Mouse (Mus musculus): ENCODE data around the gene Cpb2. TPM values are rescaled to one million over a fixed set of nuclear protein-coding genes. Genes with fewer than 3 reads are reported as not detected.

The Cpb2 gene
- polyA plus RNA-seq, 1 experiment from 2014 or later: not detected

DNA sequence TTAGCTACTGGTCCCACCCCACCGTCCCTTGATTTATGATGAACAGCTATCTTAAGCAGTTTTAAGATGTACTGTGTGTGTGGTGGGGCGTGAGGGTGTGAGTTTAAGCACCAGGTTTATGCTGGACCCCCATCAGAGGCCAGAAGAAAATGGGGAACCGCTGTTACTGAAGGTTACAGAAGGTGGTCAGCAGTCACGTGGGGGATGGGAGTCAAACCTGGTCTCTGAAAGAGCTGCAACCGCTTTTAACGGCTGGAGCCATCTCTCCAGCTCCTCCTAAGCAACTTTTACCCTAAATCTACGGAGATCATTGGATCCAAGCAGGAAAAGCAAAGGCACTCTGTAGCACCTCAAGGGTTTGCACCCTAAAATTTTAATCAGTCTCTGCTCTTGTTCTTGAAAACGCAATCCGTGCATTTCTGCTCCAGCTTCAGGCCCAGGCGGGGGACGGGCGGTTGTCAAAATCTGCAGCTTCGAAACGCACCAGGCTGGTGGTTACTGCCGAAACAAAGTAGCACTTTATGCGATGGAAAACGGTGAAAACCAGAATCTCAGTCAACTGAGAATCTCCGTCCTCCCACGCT is 41.6 kb downstream of the Cpb2 start:
- H3K4me3 ChIP-seq (replicated peaks; ENCODE audit: low read length): peak overlapping the region; percentile 98
- no peaks in the 10 kb centered on the region for H3K9me3 ChIP-seq (ENCODE audit: control insufficient read depth, low read length)
- 4% methylated on average over 19 of the region's 19 CpGs for WGBS
- peak overlapping the region; percentile 86 for H3K27ac ChIP-seq (ENCODE audit: low read length)
- H3K4me1 ChIP-seq (replicated peaks; ENCODE audit: control insufficient read depth, insufficient read depth, low read length): peaks cover 25% of the 10 kb centered on the region
- H3K4me2 ChIP-seq (ENCODE audit: low read length): peak overlapping the region; percentile 63
- no peaks in the 10 kb centered on the region for H3K27me3 ChIP-seq (replicated peaks; ENCODE audit: control insufficient read depth, insufficient read depth, low read length)
- peak; percentile 52 for ATAC-seq
- H3K36me3 ChIP-seq (ENCODE audit: control insufficient read depth, insufficient read depth): no peaks in the 10 kb centered on the region
- peak overlapping the region; percentile 86 for H3K9ac ChIP-seq (replicated peaks; ENCODE audit: low read depth, low read length)

GRCm38 (mm10) chr14:75284193-75284915 is 42.3 kb downstream of the Cpb2 start, which contains the start of gene Zc3h13:
TSS of gene Zc3h13 (plus strand) at chr14:75284373.
- under 1% methylated on average over 61 of the region's 61 CpGs for WGBS
- Histone ChIP-seq H3K9me3 (ENCODE audit: control insufficient read depth, low read length) (no peaks in the 10 kb centered on the region), H3K9ac (replicated peaks; ENCODE audit: low read depth, low read length) (peak within 1 kb of the TSS; percentile 86), H3K4me3 (replicated peaks; ENCODE audit: low read length) (peak within 1 kb of the TSS; percentile 98), H3K36me3 (ENCODE audit: control insufficient read depth, insufficient read depth) (no peaks in the 10 kb centered on the region), H3K4me2 (ENCODE audit: low read length) (peak within 1 kb of the TSS; percentile 96), H3K27me3 (replicated peaks; ENCODE audit: control insufficient read depth, insufficient read depth, low read length) (no peaks in the 10 kb centered on the region), H3K4me1 (replicated peaks; ENCODE audit: control insufficient read depth, insufficient read depth, low read length) (peaks cover 24% of the 10 kb centered on the region), H3K27ac (ENCODE audit: low read length) (peak within 1 kb of the TSS; percentile 86)
- ATAC-seq: peak; percentile 97

- H3K36me3 ChIP-seq (ENCODE audit: control insufficient read depth, insufficient read depth): no peaks in the 10 kb centered on the region
- no peaks in the 10 kb centered on the region for H3K9me3 ChIP-seq (ENCODE audit: control insufficient read depth, low read length)
- 97% methylated on average over 1 of the region's 1 CpGs for WGBS
- ATAC-seq: no peak
- H3K4me3 ChIP-seq (replicated peaks; ENCODE audit: low read length): no peak overlapping the region
- H3K27me3 ChIP-seq (replicated peaks; ENCODE audit: control insufficient read depth, insufficient read depth, low read length): no peaks in the 10 kb centered on the region
- H3K9ac ChIP-seq (replicated peaks; ENCODE audit: low read depth, low read length): no peak overlapping the region
- H3K4me2 ChIP-seq (ENCODE audit: low read length): no peak overlapping the region
- peaks cover 2% of the 10 kb centered on the region; the same call in 1 of the 2 replicates for H3K4me1 ChIP-seq (replicated peaks; ENCODE audit: control insufficient read depth, insufficient read depth, low read length)
- no peak overlapping the region for H3K27ac ChIP-seq (ENCODE audit: low read length)
These were observed 59.0 kb downstream of the Cpb2 start for GRCm38 (mm10) chr14:75301081-75301480.

DNA sequence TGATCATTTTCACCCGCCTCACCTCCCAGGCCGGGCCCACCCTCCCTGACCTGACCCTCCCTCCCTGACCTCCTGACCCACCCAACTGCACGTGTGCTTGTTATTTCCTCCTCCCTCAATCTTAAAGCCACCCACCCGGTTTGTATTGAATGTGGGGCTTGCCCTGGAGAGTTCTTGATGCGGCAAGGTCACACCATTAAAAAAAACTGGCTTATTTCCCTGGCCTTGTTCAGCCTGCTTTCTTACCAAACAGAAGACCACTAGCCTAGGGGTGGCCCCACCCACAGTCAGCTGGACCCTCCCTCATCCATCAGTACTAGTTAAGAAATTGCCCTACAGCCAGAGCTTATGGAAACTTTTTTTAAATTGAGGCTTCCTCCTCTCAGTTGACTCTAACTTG is 61.7 kb downstream of the Cpb2 start:
- Histone ChIP-seq H3K9me3 (ENCODE audit: control insufficient read depth, low read length) (no peaks in the 10 kb centered on the region), H3K4me3 (replicated peaks; ENCODE audit: low read length) (no peak overlapping the region), H3K36me3 (ENCODE audit: control insufficient read depth, insufficient read depth) (no peaks in the 10 kb centered on the region), H3K9ac (replicated peaks; ENCODE audit: low read depth, low read length) (no peak overlapping the region), H3K27me3 (replicated peaks; ENCODE audit: control insufficient read depth, insufficient read depth, low read length) (no peaks in the 10 kb centered on the region), H3K4me2 (ENCODE audit: low read length) (no peak overlapping the region), H3K27ac (ENCODE audit: low read length) (no peak overlapping the region), H3K4me1 (replicated peaks; ENCODE audit: control insufficient read depth, insufficient read depth, low read length) (peaks cover 4% of the 10 kb centered on the region; the same call in 1 of the 2 replicates)
- ATAC-seq: no peak
- WGBS: 47% methylated on average over 5 of the region's 5 CpGs

- 0 out of 2 replicates have a peak, but pooled peaks cover 2% of the 10 kb centered on the region for H3K4me1 ChIP-seq (replicated peaks; ENCODE audit: control insufficient read depth, insufficient read depth, low read length)
- no peaks in the 10 kb centered on the region for H3K27me3 ChIP-seq (replicated peaks; ENCODE audit: control insufficient read depth, insufficient read depth, low read length)
- H3K4me3 ChIP-seq (replicated peaks; ENCODE audit: low read length): no peak overlapping the region
- no peaks in the 10 kb centered on the region for H3K9me3 ChIP-seq (ENCODE audit: control insufficient read depth, low read length)
- no peak for ATAC-seq
- no peak overlapping the region for H3K4me2 ChIP-seq (ENCODE audit: low read length)
- H3K9ac ChIP-seq (replicated peaks; ENCODE audit: low read depth, low read length): no peak overlapping the region
- no peaks in the 10 kb centered on the region for H3K36me3 ChIP-seq (ENCODE audit: control insufficient read depth, insufficient read depth)
- H3K27ac ChIP-seq (ENCODE audit: low read length): no peak overlapping the region
These were observed 65.8 kb downstream of the Cpb2 start for GRCm38 (mm10) chr14:75307855-75308254.

DNA sequence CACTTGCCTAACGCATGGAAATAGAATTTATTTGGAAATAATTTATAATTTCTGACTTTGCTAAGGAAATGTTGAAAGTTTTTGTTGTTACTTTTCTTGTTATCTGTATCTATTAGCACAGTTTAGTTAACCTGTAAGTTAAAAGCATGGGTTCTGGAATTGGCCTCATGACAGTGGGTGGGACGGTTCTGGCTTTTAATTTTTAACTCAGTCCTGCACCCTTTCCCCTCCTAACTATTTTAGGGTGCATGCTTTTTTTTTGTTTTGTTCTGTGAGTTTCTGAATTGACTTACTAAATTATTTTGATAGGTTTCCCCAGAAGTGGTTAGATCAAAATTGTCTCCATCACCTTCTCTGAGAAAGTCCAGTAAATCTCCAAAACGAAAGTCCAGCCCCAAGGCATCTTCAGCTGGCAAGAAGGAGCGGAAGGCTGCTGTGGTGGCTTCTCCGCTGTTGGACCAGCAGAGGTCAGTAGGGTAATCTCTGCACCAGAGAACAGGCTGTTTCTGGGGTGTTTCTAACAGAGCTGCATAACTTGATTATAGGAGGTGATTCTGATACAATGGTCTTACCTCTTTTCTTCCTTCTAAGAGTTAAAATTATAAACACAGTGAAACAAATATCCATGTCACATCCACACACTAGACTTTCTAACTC is 67.4 kb downstream of the Cpb2 start:
- no peak for ATAC-seq
- WGBS: 66% methylated on average over 5 of the region's 5 CpGs
- no peak overlapping the region for H3K27ac ChIP-seq (ENCODE audit: low read length)

DNA sequence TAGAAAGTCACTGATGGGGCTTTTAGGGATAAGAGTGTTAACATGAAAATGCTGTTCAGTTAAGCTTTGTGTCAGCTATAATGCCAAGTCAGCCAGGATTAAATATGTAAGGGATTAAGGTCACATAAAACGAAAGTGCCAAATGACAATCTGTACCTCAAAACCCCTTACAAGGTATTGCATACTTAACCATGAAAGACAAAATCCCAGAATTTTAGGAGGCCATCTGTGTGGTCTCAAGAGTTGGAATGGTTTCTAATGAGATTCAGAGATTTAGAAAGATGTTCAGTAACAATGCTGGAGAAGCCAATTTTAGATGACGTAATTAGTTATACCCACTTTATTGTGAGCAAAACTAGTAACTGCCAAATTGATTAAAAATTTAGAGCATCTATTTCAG is 72.4 kb downstream of the Cpb2 start:
- Histone ChIP-seq H3K9me3 (ENCODE audit: control insufficient read depth, low read length) (no peaks in the 10 kb centered on the region), H3K4me2 (ENCODE audit: low read length) (no peak overlapping the region), H3K27me3 (replicated peaks; ENCODE audit: control insufficient read depth, insufficient read depth, low read length) (no peaks in the 10 kb centered on the region), H3K9ac (replicated peaks; ENCODE audit: low read depth, low read length) (no peak overlapping the region), H3K36me3 (ENCODE audit: control insufficient read depth, insufficient read depth) (peaks cover 2% of the 10 kb centered on the region; the same call in 1 of the 2 replicates), H3K4me3 (replicated peaks; ENCODE audit: low read length) (no peak overlapping the region), H3K27ac (ENCODE audit: low read length) (0 out of 2 replicates have a peak overlapping the region, but pooled peaks have one; percentile 56), H3K4me1 (replicated peaks; ENCODE audit: control insufficient read depth, insufficient read depth, low read length) (peaks cover 3% of the 10 kb centered on the region; the same call in 1 of the 2 replicates)
- 32% methylated on average over 2 of the region's 2 CpGs for WGBS
- peak; percentile 58 for ATAC-seq

More for the DNA sequence above, 67.4 kb downstream of the Cpb2 start:
- Histone ChIP-seq H3K27me3 (replicated peaks; ENCODE audit: control insufficient read depth, insufficient read depth, low read length) (no peaks in the 10 kb centered on the region), H3K4me1 (replicated peaks; ENCODE audit: control insufficient read depth, insufficient read depth, low read length) (0 out of 2 replicates have a peak, but pooled peaks cover 2% of the 10 kb centered on the region), H3K36me3 (ENCODE audit: control insufficient read depth, insufficient read depth) (no peaks in the 10 kb centered on the region), H3K4me3 (replicated peaks; ENCODE audit: low read length) (no peak overlapping the region), H3K4me2 (ENCODE audit: low read length) (no peak overlapping the region), H3K9me3 (ENCODE audit: control insufficient read depth, low read length) (no peaks in the 10 kb centered on the region), H3K9ac (replicated peaks; ENCODE audit: low read depth, low read length) (no peak overlapping the region)

DNA sequence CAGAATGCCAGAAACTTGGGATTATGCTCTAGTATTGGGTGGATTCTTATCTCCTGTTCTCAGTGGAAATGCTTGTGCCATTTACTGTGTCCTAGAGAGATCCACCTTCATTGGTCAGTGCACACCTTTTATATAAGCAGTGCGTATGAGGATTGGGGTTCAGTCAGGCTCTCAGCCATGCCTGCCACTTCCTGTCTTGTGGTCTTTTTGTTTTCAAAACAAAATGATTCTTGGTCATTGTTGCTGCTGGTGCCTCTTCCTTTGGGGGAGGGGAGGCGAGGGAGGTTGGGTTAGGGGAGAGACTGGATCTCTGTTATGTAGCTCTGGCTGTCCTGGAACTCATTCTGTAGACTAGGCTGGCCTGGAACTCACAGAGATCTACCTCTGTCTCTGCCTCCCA is 76.6 kb downstream of the Cpb2 start:
- Histone ChIP-seq H3K9me3 (ENCODE audit: control insufficient read depth, low read length) (no peaks in the 10 kb centered on the region), H3K36me3 (ENCODE audit: control insufficient read depth, insufficient read depth) (peaks cover 16% of the 10 kb centered on the region), H3K27ac (ENCODE audit: low read length) (no peak overlapping the region), H3K9ac (replicated peaks; ENCODE audit: low read depth, low read length) (no peak overlapping the region), H3K4me1 (replicated peaks; ENCODE audit: control insufficient read depth, insufficient read depth, low read length) (peaks cover 3% of the 10 kb centered on the region; the same call in 1 of the 2 replicates), H3K4me3 (replicated peaks; ENCODE audit: low read length) (no peak overlapping the region), H3K27me3 (replicated peaks; ENCODE audit: control insufficient read depth, insufficient read depth, low read length) (no peaks in the 10 kb centered on the region), H3K4me2 (ENCODE audit: low read length) (no peak overlapping the region)
- 98% methylated on average over 2 of the region's 2 CpGs for WGBS
- ATAC-seq: no peak

- Histone ChIP-seq H3K27ac (ENCODE audit: low read length) (no peak overlapping the region), H3K9ac (replicated peaks; ENCODE audit: low read depth, low read length) (no peak overlapping the region), H3K9me3 (ENCODE audit: control insufficient read depth, low read length) (no peaks in the 10 kb centered on the region), H3K4me2 (ENCODE audit: low read length) (no peak overlapping the region), H3K36me3 (ENCODE audit: control insufficient read depth, insufficient read depth) (peaks cover 18% of the 10 kb centered on the region), H3K4me3 (replicated peaks; ENCODE audit: low read length) (no peak overlapping the region), H3K4me1 (replicated peaks; ENCODE audit: control insufficient read depth, insufficient read depth, low read length) (no peaks in the 10 kb centered on the region), H3K27me3 (replicated peaks; ENCODE audit: control insufficient read depth, insufficient read depth, low read length) (no peaks in the 10 kb centered on the region)
- no peak for ATAC-seq
- 95% methylated on average over 5 of the region's 5 CpGs for WGBS
These were observed 78.2 kb downstream of the Cpb2 start for GRCm38 (mm10) chr14:75320269-75320668.
